Mouse (Mus musculus): ENCODE measurements around the gene Mrps10. TPM values are rescaled to one million over a fixed set of nuclear protein-coding genes. Genes with fewer than 3 reads are reported as not detected.
"Not testable (repeated sequence)": the region's sequence is repeated elsewhere in the genome, so short reads cannot be mapped to it uniquely, and the experiment has no call there.

Gene Mrps10
- polyA plus RNA-seq, 1 experiment from 2014 or later: 89.3 TPM

GRCm38 (mm10) chr17:47394223-47394869 lies 25.7 kb downstream of the Mrps10 start:
- ATAC-seq (replicated peaks; ENCODE audit: low FRiP score, low TSS enrichment, low read depth) (0 out of 2 replicates have a peak, but pooled peaks have one; percentile 24), DNase-seq (ENCODE audit: low spot score) (no peak)
- H3K9ac ChIP-seq (ENCODE audit: low read length): no peak overlapping the region
- H3K9me3 ChIP-seq (ENCODE audit: control insufficient read depth, low read length): no peaks in the 10 kb centered on the region
- peak overlapping the region; percentile 26; the same call in 1 of the 2 replicates for H3K4me3 ChIP-seq (ENCODE audit: low read depth, low read length)
- WGBS: 25% methylated on average over 23 of the region's 24 CpGs
- no peaks in the 10 kb centered on the region for H3K36me3 ChIP-seq (ENCODE audit: control insufficient read depth, insufficient read depth, low read length)
- no peaks in the 10 kb centered on the region for H3K4me1 ChIP-seq (replicated peaks; ENCODE audit: control insufficient read depth, insufficient read depth, low read length)
- H3K27ac ChIP-seq (ENCODE audit: low read depth): no peak overlapping the region
- peaks cover 11% of the 10 kb centered on the region for H3K27me3 ChIP-seq (replicated peaks; ENCODE audit: control insufficient read depth, insufficient read depth, low read length)
- peak overlapping the region; percentile 45 for H3K4me2 ChIP-seq (ENCODE audit: low read length)

GRCm38 (mm10) chr17:47395376-47395913 lies 26.8 kb downstream of the Mrps10 start:
- peak overlapping the region; percentile 26 for H3K4me3 ChIP-seq (ENCODE audit: low read depth, low read length)
- peaks cover 11% of the 10 kb centered on the region for H3K27me3 ChIP-seq (replicated peaks; ENCODE audit: control insufficient read depth, insufficient read depth, low read length)
- ATAC-seq (replicated peaks; ENCODE audit: low FRiP score, low TSS enrichment, low read depth): peak; percentile 76
- H3K36me3 ChIP-seq (ENCODE audit: control insufficient read depth, insufficient read depth, low read length): no peaks in the 10 kb centered on the region
- no peaks in the 10 kb centered on the region for H3K4me1 ChIP-seq (replicated peaks; ENCODE audit: control insufficient read depth, insufficient read depth, low read length)
- 4% methylated on average over 20 of the region's 20 CpGs for WGBS
- H3K9me3 ChIP-seq (ENCODE audit: control insufficient read depth, low read length): no peaks in the 10 kb centered on the region
- peak overlapping the region; percentile 45 for H3K4me2 ChIP-seq (ENCODE audit: low read length)
- H3K27ac ChIP-seq (ENCODE audit: low read depth): no peak overlapping the region
- peak; percentile 82 for DNase-seq (ENCODE audit: low spot score)
- H3K9ac ChIP-seq (ENCODE audit: low read length): no peak overlapping the region

GRCm38 (mm10) chr17:47399091-47399490 lies 30.4 kb downstream of the Mrps10 start:
- Histone ChIP-seq H3K36me3 (ENCODE audit: control insufficient read depth, insufficient read depth, low read length) (no peaks in the 10 kb centered on the region), H3K27ac (ENCODE audit: low read depth) (no peak overlapping the region), H3K9me3 (ENCODE audit: control insufficient read depth, low read length) (no peaks in the 10 kb centered on the region), H3K27me3 (replicated peaks; ENCODE audit: control insufficient read depth, insufficient read depth, low read length) (peaks cover 10% of the 10 kb centered on the region), H3K4me1 (replicated peaks; ENCODE audit: control insufficient read depth, insufficient read depth, low read length) (no peaks in the 10 kb centered on the region), H3K4me2 (ENCODE audit: low read length) (no peak overlapping the region), H3K9ac (ENCODE audit: low read length) (no peak overlapping the region), H3K4me3 (ENCODE audit: low read depth, low read length) (no peak overlapping the region)
- WGBS: 82% methylated on average over 8 of the region's 8 CpGs
- no peak for ATAC-seq (replicated peaks; ENCODE audit: low FRiP score, low TSS enrichment, low read depth)
- DNase-seq (ENCODE audit: low spot score): no peak

- ATAC-seq (replicated peaks; ENCODE audit: low FRiP score, low TSS enrichment, low read depth) (no peak), DNase-seq (ENCODE audit: low spot score) (no peak)
- H3K27me3 ChIP-seq (replicated peaks; ENCODE audit: control insufficient read depth, insufficient read depth, low read length): no peaks in the 10 kb centered on the region
- H3K9ac ChIP-seq (ENCODE audit: low read length): no peak within 1 kb of the TSS
- WGBS: 52% methylated on average over 10 of the region's 10 CpGs
- no peaks in the 10 kb centered on the region for H3K4me1 ChIP-seq (replicated peaks; ENCODE audit: control insufficient read depth, insufficient read depth, low read length)
- H3K4me2 ChIP-seq (ENCODE audit: low read length): no peak within 1 kb of the TSS
- no peak within 1 kb of the TSS for H3K4me3 ChIP-seq (ENCODE audit: low read depth, low read length)
- no peak within 1 kb of the TSS for H3K27ac ChIP-seq (ENCODE audit: low read depth)
- no peaks in the 10 kb centered on the region for H3K9me3 ChIP-seq (ENCODE audit: control insufficient read depth, low read length)
- no peaks in the 10 kb centered on the region for H3K36me3 ChIP-seq (ENCODE audit: control insufficient read depth, insufficient read depth, low read length)
Measured at GRCm38 (mm10) chr17:47400451-47400850, 31.8 kb downstream of the Mrps10 start, which contains the start of gene Guca1a. TSS of gene Guca1a (minus strand) at chr17:47400584.

- Histone ChIP-seq H3K9me3 (ENCODE audit: control insufficient read depth, low read length) (no peaks in the 10 kb centered on the region), H3K27me3 (replicated peaks; ENCODE audit: control insufficient read depth, insufficient read depth, low read length) (peaks cover 17% of the 10 kb centered on the region), H3K4me2 (ENCODE audit: low read length) (no peak overlapping the region), H3K9ac (ENCODE audit: low read length) (no peak overlapping the region), H3K27ac (ENCODE audit: low read depth) (no peak overlapping the region), H3K4me3 (ENCODE audit: low read depth, low read length) (no peak overlapping the region), H3K4me1 (replicated peaks; ENCODE audit: control insufficient read depth, insufficient read depth, low read length) (no peaks in the 10 kb centered on the region), H3K36me3 (ENCODE audit: control insufficient read depth, insufficient read depth, low read length) (no peaks in the 10 kb centered on the region)
- ATAC-seq (replicated peaks; ENCODE audit: low FRiP score, low TSS enrichment, low read depth) (no peak), DNase-seq (ENCODE audit: low spot score) (no peak)
- WGBS: 67% methylated on average over 10 of the region's 10 CpGs
Measured at GRCm38 (mm10) chr17:47407717-47408557, 39.2 kb downstream of the Mrps10 start.

GRCm38 (mm10) chr17:47408558-47408898 lies 39.8 kb downstream of the Mrps10 start:
- H3K9ac ChIP-seq (ENCODE audit: low read length): no peak overlapping the region
- no peaks in the 10 kb centered on the region for H3K36me3 ChIP-seq (ENCODE audit: control insufficient read depth, insufficient read depth, low read length)
- 21% methylated on average over 8 of the region's 8 CpGs for WGBS
- ATAC-seq (replicated peaks; ENCODE audit: low FRiP score, low TSS enrichment, low read depth) (no peak), DNase-seq (ENCODE audit: low spot score) (peak; percentile 88)
- no peak overlapping the region for H3K4me3 ChIP-seq (ENCODE audit: low read depth, low read length)
- no peaks in the 10 kb centered on the region for H3K9me3 ChIP-seq (ENCODE audit: control insufficient read depth, low read length)
- no peaks in the 10 kb centered on the region for H3K4me1 ChIP-seq (replicated peaks; ENCODE audit: control insufficient read depth, insufficient read depth, low read length)
- H3K27me3 ChIP-seq (replicated peaks; ENCODE audit: control insufficient read depth, insufficient read depth, low read length): peaks cover 17% of the 10 kb centered on the region
- no peak overlapping the region for H3K4me2 ChIP-seq (ENCODE audit: low read length)
- no peak overlapping the region for H3K27ac ChIP-seq (ENCODE audit: low read depth)

GRCm38 (mm10) chr17:47409897-47410861 lies 41.5 kb downstream of the Mrps10 start:
- H3K9me3 ChIP-seq (ENCODE audit: control insufficient read depth, low read length); DNase-seq (ENCODE audit: low spot score); H3K36me3 ChIP-seq (ENCODE audit: control insufficient read depth, insufficient read depth, low read length); H3K9ac ChIP-seq (ENCODE audit: low read length); H3K27ac ChIP-seq (ENCODE audit: low read depth); H3K4me1 ChIP-seq (replicated peaks; ENCODE audit: control insufficient read depth, insufficient read depth, low read length): not testable (repeated sequence)
- H3K27me3 ChIP-seq (replicated peaks; ENCODE audit: control insufficient read depth, insufficient read depth, low read length): peaks cover 17% of the 10 kb centered on the region
- 0 out of 2 replicates have a peak, but pooled peaks have one; percentile 45 for ATAC-seq (replicated peaks; ENCODE audit: low FRiP score, low TSS enrichment, low read depth)
- H3K4me3 ChIP-seq (ENCODE audit: low read depth, low read length): peak overlapping the region; percentile 33
- peak overlapping the region; percentile 53 for H3K4me2 ChIP-seq (ENCODE audit: low read length)
- WGBS: 4% methylated on average over 72 of the region's 74 CpGs

GRCm38 (mm10) chr17:47420195-47420594 lies 51.5 kb downstream of the Mrps10 start:
- no peak overlapping the region for H3K27ac ChIP-seq (ENCODE audit: low read depth)
- H3K9me3 ChIP-seq (ENCODE audit: control insufficient read depth, low read length): 0 out of 2 replicates have a peak, but pooled peaks cover 4% of the 10 kb centered on the region
- H3K4me3 ChIP-seq (ENCODE audit: low read depth, low read length): no peak overlapping the region
- H3K4me2 ChIP-seq (ENCODE audit: low read length): no peak overlapping the region
- H3K36me3 ChIP-seq (ENCODE audit: control insufficient read depth, insufficient read depth, low read length): no peaks in the 10 kb centered on the region
- ATAC-seq (replicated peaks; ENCODE audit: low FRiP score, low TSS enrichment, low read depth): no peak
- H3K27me3 ChIP-seq (replicated peaks; ENCODE audit: control insufficient read depth, insufficient read depth, low read length): no peaks in the 10 kb centered on the region
- WGBS: 81% methylated on average over 2 of the region's 2 CpGs
- no peaks in the 10 kb centered on the region for H3K4me1 ChIP-seq (replicated peaks; ENCODE audit: control insufficient read depth, insufficient read depth, low read length)
- DNase-seq (ENCODE audit: low spot score): no peak
- H3K9ac ChIP-seq (ENCODE audit: low read length): no peak overlapping the region
